Mouse (Mus musculus) megakaryocyte-erythroid progenitor cell, adult 5-6 weeks (primary cell): ENCODE data around the gene Svs5. TPM values are rescaled to one million over a fixed set of nuclear protein-coding genes. Genes with fewer than 3 reads are reported as not detected.
A peak's percentile ranks its signal among the peaks of the same experiment; 100 is the strongest.

ENCODE experiments used
- ATAC-seq: replicated peaks from 2 replicates; pipeline ENCODE4 v1.8.0; 2016; ENCODE audit warnings: mild to moderate bottlenecking, inconsistent platforms; ENCODE audit not compliant: severe bottlenecking, poor library complexity, low FRiP score, low TSS enrichment
- total RNA-seq, 2 experiments: library from RNA; stranded (forward) in 1 of 2; stranded (reverse) in 1 of 2; fragments of 200-1000, 215-1000 nt in 1 of 2; fragments of >200 nt in 1 of 2; fragmentation: Nextera tagmentation in 1 of 2; gene quantifications; 2 replicates each; pipeline ENCODE4 v1.2.3; 2014 to 2017

Gene Svs5
- total RNA-seq, 2 experiments from 2014 or later = not detected

- ATAC-seq = no peak
Measured at GRCm38 (mm10) chr2:164373187-164373586, 40.6 kb downstream of the Svs5 start.

- ATAC-seq = 0 out of 2 replicates have a peak, but pooled peaks have one; percentile 14
Measured at GRCm38 (mm10) chr2:164377478-164378426, 45.2 kb downstream of the Svs5 start.

DNA sequence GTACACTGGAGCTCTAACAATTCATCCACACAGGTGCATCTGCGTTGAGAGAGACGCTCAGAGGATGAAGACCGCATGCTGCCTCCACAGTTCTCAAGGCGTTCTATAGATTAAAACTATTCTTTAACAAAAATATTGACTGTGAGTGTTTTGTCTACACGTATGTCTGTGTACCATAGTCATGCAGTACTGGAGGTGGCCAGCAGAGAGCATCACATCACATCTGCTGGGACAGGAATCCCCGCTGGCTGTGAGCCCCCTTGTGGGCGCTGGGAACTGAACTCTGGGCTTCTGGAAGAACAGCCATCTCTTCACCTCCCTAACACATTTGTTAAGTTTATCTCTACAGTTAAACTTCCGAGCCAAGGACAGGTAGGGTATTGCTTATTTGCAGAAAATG, 49.2 kb downstream of the Svs5 start:
- no peak for ATAC-seq

DNA sequence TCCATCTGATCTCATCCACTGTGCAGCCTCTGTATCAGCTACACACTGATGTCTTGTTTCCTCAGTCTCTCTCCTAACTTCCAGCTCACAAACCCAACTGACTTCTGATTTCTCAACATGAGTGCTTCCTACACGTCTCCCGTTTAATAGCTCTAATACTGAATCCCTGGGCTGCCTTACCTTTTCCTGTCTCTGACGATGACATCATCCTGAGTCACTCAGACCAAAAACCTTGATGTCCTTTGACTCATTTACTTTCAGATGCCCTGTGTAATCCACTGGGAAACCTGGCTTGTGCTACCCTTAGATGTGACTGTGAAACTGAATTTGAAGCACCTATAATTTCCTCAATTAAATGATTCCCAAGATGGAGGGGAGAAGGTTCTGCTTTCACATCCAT, 50.4 kb downstream of the Svs5 start:
- no peak for ATAC-seq

Other genes with a start within 250 kb of the Svs5 start
- gene Kcns1, start 161.6 kb upstream of the Svs5 start, total RNA-seq (2014; fragmentation: Nextera tagmentation) = 0.26 and 0.40 TPM in 2 replicates
- 0.88 and 2.2 TPM in 2 replicates for gene Kcns1, start 161.6 kb upstream of the Svs5 start, total RNA-seq (2017)
- gene Wfdc5, start 150.0 kb upstream of the Svs5 start, total RNA-seq (2014; fragmentation: Nextera tagmentation) = not detected in 2 replicates
- gene Wfdc5, start 150.0 kb upstream of the Svs5 start, total RNA-seq (2017) = not detected in 2 replicates
- gene Wfdc12, start 142.1 kb upstream of the Svs5 start, total RNA-seq (2014; fragmentation: Nextera tagmentation) = not detected in 2 replicates
- gene Wfdc12, start 142.1 kb upstream of the Svs5 start, total RNA-seq (2017) = not detected in 2 replicates
- gene Wfdc15a, start 132.6 kb upstream of the Svs5 start, total RNA-seq (2014; fragmentation: Nextera tagmentation) = not detected in 2 replicates
- gene Wfdc15a, start 132.6 kb upstream of the Svs5 start, total RNA-seq (2017) = not detected in 2 replicates
- not detected in 2 replicates for gene Wfdc15b, start 111.1 kb upstream of the Svs5 start, total RNA-seq (2014; fragmentation: Nextera tagmentation)
- gene Wfdc15b, start 111.1 kb upstream of the Svs5 start, total RNA-seq (2017) = not detected in 2 replicates
- not detected in 2 replicates for gene Svs2, start 94.3 kb upstream of the Svs5 start, total RNA-seq (2014; fragmentation: Nextera tagmentation)
- gene Svs2, start 94.3 kb upstream of the Svs5 start, total RNA-seq (2017) = not detected in 2 replicates
- gene Svs3b, start 76.1 kb upstream of the Svs5 start, total RNA-seq (2014; fragmentation: Nextera tagmentation) = not detected in 2 replicates
- gene Svs3b, start 76.1 kb upstream of the Svs5 start, total RNA-seq (2017) = not detected in 2 replicates
- gene Svs4, start 54.3 kb upstream of the Svs5 start, total RNA-seq (2014; fragmentation: Nextera tagmentation) = not detected in 2 replicates
- not detected in 2 replicates for gene Svs4, start 54.3 kb upstream of the Svs5 start, total RNA-seq (2017)
- gene Svs3a, start 43.5 kb upstream of the Svs5 start, total RNA-seq (2014; fragmentation: Nextera tagmentation) = not detected in 2 replicates
- gene Svs3a, start 43.5 kb upstream of the Svs5 start, total RNA-seq (2017) = not detected in 2 replicates
- gene Svs6, start 16.0 kb upstream of the Svs5 start, total RNA-seq (2014; fragmentation: Nextera tagmentation) = not detected in 2 replicates
- not detected in 2 replicates for gene Svs6, start 16.0 kb upstream of the Svs5 start, total RNA-seq (2017)
- gene Slpi, start 56.4 kb downstream of the Svs5 start, total RNA-seq (2014; fragmentation: Nextera tagmentation) = not detected in 2 replicates
- gene Slpi, start 56.4 kb downstream of the Svs5 start, total RNA-seq (2017) = not detected in 2 replicates
- gene Rbpjl, start 70.4 kb downstream of the Svs5 start, total RNA-seq (2014; fragmentation: Nextera tagmentation) = not detected in 2 replicates
- not detected in 2 replicates for gene Rbpjl, start 70.4 kb downstream of the Svs5 start, total RNA-seq (2017)
- gene Matn4, start 72.4 kb downstream of the Svs5 start, total RNA-seq (2014; fragmentation: Nextera tagmentation) = not detected in 2 replicates
- gene Matn4, start 72.4 kb downstream of the Svs5 start, total RNA-seq (2017) = 0.09 TPM in 1 of 2 replicates, not detected in the other
- gene Sdc4, start 111.1 kb downstream of the Svs5 start, total RNA-seq (2014; fragmentation: Nextera tagmentation) = 1.0 and 5.3 TPM in 2 replicates
- 0.23 and 1.3 TPM in 2 replicates for gene Sdc4, start 111.1 kb downstream of the Svs5 start, total RNA-seq (2017)
- gene Sys1, start 124.2 kb downstream of the Svs5 start, total RNA-seq (2014; fragmentation: Nextera tagmentation) = 25.7 and 26.7 TPM in 2 replicates
- gene Sys1, start 124.2 kb downstream of the Svs5 start, total RNA-seq (2017) = 10.9 and 16.0 TPM in 2 replicates
- gene Gm20458, start 128.2 kb downstream of the Svs5 start, total RNA-seq (2014; fragmentation: Nextera tagmentation) = not detected in 2 replicates
- gene Gm20458, start 128.2 kb downstream of the Svs5 start, total RNA-seq (2017) = not detected in 2 replicates
- gene Trp53tg5, start 141.0 kb downstream of the Svs5 start, total RNA-seq (2014; fragmentation: Nextera tagmentation) = not detected in 2 replicates
- not detected in 2 replicates for gene Trp53tg5, start 141.0 kb downstream of the Svs5 start, total RNA-seq (2017)
- gene Dbndd2, start 153.4 kb downstream of the Svs5 start, total RNA-seq (2014; fragmentation: Nextera tagmentation) = 2.4 TPM in 2 replicates
- 2.9 TPM in 1 of 2 replicates, not detected in the other for gene Dbndd2, start 153.4 kb downstream of the Svs5 start, total RNA-seq (2017)
- 76.4 and 89.3 TPM in 2 replicates for gene Pigt, start 164.8 kb downstream of the Svs5 start, total RNA-seq (2014; fragmentation: Nextera tagmentation)
- 16.3 and 36.6 TPM in 2 replicates for gene Pigt, start 164.8 kb downstream of the Svs5 start, total RNA-seq (2017)
- not detected in 2 replicates for gene Wfdc2, start 229.7 kb downstream of the Svs5 start, total RNA-seq (2014; fragmentation: Nextera tagmentation)
- gene Wfdc2, start 229.7 kb downstream of the Svs5 start, total RNA-seq (2017) = not detected in 2 replicates
- gene Spint3, start 240.7 kb downstream of the Svs5 start, total RNA-seq (2014; fragmentation: Nextera tagmentation) = not detected in 2 replicates
- not detected in 2 replicates for gene Spint3, start 240.7 kb downstream of the Svs5 start, total RNA-seq (2017)